Mouse (Mus musculus): ENCODE data around the gene Cps1.

DNA sequence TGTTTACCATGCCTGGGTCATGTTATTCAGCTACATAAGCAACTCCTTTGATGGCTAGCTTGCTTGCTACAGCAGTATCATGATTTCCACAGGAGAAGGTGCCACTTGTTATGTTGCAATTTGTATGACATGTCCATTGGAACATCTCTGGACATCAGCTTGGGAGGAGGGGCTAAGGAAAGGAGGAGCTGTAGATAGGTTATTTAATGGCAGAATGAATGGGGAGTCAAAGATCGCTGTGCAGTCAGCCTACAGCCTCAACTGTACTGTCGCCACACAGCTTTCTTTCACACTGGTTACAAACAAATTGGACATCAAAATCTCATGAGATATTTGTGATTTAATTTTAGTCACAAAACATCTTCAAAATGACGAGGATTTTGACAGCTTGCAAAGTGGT, at the start of gene Cps1:
- TF ChIP-seq EP300 (IDR thresholded peaks at IDR 0.05; ENCODE audit: insufficient read depth, low read depth, low read length) (no peak), CTCF (IDR thresholded peaks at IDR 0.05) (no peak), POLR2A (IDR thresholded peaks at IDR 0.05; ENCODE audit: insufficient read depth, low read depth, low read length) (no peak)
